Mouse (Mus musculus) monocyte, adult 2 months (primary cell): ENCODE data around the gene Cdr2.
A peak's percentile ranks its signal among the peaks of the same experiment; 100 is the strongest.
"Not testable (repeated sequence)": the region's sequence is repeated elsewhere in the genome, so short reads cannot be mapped to it uniquely, and the experiment has no call there.

Experiments
- DNase-seq, 2 experiments: peaks; one replicate each; pipeline ENCODE4 v3.0.0; 2022; ENCODE audit warnings: low spot score in 2 of 2, low read depth in 1 of 2

Cdr2 gene

DNA sequence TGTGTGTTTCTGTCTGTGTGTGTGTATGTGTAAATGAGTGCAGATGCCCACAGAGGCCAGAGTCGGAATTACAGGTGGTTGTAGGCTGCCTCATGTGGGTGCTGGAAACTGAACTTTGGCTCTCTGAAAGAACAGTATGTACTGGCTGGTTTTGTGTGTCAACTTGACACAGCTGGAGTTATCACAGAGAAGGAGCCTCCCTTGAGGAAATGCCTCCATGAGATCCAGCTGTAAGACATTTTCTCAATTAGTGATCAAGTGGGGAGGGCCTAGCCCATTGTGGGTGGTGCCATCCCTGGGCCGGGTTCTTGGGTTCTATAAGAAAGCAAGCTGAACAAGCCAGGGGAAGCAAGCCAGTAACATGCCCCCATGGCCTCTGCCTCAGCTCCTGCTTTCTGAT is 9.6 kb downstream of the Cdr2 start:
- not testable (repeated sequence) for DNase-seq

DNA sequence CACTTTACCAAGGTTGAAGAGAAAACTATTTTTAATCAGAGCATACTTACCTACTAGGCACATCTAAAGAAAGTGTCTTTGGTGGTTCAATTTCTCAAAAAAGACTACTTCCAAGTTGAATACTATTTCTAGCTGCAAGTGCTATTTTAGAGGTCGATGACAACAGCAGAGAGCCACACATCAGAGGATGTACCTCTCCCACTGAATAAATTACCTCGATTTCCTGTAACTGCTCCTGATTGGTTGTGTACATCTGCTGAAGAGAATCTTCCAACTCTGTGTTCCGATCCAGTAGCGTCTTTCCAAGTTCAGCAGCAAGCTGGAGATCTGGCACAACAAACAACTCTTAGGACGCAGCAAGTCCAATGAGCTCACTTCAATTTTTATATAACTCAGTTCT is 12.0 kb downstream of the Cdr2 start:
- DNase-seq: no peak

DNA sequence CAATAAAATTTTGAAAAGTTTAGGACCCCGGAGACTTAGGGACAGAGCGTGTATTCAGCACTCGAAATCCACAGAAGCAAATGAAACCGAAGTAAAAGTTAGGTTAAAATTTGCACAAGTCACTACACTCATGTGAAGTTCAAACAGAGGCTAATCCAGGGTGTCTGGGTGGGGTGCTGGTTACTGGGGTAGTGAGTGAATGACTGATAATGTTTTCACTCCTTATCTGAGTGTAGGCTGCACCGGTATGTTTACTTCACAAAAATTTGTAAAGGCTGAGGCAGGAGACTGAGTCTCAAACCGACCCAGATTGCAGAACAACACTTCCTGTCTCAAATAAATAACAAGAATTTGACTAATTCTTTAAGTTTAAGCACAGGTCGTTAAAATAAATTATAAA is 12.9 kb downstream of the Cdr2 start:
- DNase-seq: no peak

DNA sequence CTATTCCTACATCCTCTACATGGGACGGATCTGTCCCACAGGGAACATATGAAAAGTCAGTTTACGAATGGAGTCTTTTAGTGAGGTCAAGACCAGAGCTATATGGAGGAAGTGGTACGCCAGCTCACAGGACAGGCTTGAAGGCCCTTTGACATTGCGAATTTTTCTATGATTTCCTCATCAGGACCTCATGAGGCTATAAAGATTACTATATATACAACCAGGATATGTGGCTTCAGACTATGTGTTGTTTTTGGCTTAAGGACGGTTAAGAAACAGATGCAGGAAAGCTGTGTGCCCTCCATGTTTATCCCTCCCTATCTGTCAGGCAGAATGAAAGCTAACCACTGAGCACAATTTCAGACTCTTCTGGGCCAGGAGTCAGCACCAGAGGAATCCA is 19.0 kb downstream of the Cdr2 start:
- no peak for DNase-seq

DNA sequence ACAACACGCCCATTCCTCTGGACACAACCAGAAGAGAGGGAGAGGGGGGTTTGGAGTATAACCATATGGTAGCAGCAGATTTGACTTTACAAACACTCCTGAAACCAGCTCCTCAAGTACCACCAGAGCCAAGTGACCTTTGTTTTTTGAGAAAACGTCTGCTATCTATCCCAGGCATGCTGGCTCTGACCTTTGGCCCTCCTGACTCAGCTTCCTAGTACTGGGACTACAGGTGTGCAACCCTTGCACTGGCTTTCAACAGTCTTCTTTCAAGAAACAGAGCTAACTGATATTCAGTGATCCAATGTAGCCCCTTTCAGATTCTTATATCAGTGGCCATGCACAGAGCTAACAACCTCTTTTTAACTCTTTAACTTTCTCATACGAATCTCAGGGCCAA is 20.2 kb downstream of the Cdr2 start:
- no peak for DNase-seq

DNA sequence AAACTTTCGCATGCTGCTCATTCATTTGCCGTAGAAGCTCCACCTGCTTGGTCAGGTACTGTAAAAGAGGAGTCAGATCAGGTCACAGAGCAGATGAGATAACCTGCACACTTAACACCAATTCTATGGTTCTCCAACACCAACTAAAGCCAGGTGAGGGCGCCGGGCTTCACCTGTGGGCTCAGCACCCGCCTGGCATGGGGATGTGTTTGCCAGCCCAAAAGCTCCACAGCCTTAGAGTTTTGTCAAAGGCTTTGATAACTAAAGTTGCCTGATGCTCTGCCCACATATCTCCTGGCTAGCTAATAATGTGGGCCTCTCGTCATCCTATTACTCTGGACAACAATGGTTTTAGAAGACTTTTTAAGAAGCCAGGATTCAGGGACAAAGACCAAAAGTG is 21.5 kb downstream of the Cdr2 start:
- DNase-seq: no peak

DNA sequence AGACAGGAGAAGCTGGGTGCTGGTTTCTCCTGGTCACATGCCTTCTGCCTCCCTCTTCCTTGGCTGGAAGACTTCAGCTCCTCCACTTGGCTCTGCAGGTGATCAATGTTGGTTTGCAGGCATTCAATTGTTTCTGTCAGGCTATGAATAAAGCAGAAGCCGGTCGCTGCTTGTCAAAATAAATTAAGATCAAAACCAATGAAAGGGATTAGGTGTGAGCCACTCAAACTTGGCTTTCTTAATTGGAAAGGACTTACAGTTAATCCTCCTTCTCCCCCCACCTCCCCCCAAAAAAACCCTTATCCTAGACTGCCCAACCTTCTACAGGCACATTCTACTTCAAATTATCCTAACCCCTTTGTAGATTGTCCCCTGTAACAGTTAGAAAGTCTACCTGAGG is 22.0 kb downstream of the Cdr2 start:
- no peak for DNase-seq

DNA sequence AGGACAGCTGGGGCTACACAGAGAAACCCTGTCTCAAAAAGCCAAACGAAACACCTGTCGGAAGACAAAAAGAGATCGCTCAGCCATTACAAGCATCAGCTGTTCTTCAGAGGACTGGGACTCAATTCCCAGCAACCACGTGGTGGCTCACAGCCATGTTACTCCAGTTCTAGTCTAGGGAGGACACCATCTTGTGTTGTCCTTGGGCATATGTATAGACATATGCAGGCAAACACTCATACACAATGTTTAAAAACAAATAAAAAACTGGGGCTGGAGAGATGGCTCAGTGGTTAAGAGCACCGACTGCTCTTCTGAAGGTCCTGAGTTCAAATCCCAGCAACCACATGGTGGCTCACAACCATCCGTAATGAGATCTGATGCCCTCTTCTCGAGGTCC is 28.5 kb downstream of the Cdr2 start:
- DNase-seq: not testable (repeated sequence)

DNA sequence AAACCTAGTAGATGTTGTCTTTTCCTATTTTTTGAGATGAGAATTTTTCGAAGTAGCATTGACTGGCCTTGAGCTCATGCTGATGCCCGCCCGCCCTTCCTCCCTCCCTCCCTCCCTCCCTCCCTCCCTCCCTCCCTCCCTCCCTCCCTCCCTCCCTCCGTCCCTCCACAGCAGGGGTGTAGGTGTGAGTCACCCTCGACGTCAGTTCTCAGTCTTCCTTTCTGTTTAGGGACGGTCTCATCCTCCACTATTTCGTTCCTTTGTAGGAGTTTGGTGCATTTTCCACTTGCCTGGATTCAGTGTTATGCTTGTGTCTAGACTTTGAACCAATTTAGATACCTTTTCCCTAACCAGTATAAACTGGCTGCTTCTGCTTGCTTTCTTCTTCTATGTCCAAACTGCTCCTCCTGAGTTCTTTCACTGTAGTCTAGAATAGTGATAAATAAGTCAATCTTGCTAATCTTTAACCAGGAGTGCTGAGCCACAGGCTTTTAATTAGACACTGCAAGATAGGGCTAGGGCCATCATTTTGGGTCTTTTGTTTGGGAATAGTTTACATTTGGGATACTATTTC is 38.1 kb downstream of the Cdr2 start:
- DNase-seq: no peak

DNA sequence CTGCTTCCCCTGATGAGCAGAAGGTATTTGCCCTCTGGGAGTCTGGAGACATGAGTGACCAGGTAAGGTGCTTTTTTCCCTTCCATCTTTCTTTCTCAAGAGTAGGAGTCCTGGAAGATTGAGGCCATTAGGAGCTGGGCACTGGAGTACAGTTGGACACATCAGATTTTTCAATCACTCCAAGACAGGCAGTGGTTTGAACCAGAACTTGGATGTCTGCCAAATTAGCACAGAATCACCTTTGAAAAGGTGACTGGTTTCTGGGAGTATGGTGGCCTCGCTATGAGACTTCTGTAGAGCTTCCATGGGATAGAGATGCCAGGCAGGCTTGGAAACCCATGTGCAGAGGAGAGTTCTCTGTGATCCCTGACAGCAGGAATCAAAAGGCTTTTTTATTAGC is 39.6 kb downstream of the Cdr2 start:
- DNase-seq: no peak

DNA sequence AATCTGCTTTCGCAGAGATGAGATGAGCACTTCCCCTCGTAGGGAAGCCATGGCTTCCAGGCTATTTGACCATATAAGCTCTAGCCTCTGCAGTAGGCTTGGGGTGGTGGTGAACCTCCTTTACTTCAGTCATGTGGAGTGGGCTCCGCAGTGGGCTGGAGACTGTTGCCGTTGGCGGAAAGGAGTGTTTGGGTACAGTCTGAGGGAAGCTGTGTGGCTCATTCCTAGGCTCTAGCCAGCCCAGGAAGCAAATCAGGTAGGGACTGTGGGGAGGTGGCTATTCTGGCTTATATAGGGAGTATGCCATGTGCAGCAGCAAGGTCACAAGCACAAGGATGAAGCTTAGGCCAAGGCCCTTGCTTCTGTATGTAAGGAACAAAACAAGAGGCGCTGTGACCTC is 40.9 kb downstream of the Cdr2 start:
- DNase-seq: no peak

DNA sequence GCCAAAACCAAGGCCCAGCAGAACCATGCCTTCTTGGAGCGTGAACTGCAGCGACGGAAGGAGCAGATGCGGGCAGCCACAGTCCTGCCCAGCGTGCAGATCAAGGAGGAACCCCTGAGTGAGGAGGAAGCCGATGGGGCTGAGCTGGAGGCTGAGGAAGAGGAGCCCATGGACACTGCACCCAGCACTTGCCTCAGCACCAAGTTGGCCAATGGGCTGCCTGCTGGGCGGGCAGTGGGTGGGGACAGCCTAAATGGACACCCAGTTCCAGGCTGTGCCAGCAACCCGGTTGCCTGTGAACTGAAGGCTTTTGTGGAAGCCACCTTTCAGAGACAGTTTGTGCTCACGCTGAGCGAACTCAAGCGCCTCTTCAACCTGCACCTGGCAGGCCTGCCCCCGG is 41.8 kb downstream of the Cdr2 start:
- DNase-seq: no peak

DNA sequence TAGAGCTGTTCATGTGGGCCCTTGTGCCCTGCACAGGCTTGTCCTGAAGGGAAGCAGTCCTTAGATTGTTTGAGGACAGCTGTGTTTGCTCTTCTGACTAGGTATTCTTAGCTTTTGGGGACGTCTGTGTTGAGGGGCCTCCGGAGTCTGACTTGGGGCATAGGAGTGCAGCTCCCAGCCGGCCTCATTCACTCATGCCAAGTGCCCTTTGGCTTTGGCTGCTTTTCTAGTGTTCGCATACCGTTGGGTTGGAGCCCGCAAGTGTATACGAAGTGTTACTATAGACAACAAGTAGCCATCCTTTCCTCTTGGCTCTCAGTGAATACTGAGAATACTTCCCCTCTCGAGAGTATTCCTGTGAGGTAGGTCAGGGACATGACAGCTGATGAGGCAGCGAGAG is 43.9 kb downstream of the Cdr2 start:
- no peak for DNase-seq

DNA sequence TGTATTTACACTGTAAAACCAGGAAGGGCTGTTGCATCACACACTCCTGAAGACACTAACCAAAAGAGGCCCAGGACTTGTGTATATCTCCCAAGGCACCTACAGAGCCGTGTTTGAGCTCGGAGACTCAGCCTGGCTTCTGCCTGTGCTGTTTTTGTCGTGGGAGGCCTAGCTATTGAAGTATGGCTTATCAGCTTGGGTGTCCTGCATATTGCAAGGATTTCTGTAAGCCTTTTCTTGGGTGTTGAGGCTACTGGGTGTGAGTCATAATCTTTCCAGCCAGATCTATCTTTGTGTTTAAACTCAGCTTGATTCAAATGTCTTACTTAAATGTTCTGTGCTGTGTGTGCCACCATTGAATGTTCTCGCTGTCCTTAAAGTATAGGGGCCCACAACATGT is 45.6 kb downstream of the Cdr2 start:
- no peak for DNase-seq

DNA sequence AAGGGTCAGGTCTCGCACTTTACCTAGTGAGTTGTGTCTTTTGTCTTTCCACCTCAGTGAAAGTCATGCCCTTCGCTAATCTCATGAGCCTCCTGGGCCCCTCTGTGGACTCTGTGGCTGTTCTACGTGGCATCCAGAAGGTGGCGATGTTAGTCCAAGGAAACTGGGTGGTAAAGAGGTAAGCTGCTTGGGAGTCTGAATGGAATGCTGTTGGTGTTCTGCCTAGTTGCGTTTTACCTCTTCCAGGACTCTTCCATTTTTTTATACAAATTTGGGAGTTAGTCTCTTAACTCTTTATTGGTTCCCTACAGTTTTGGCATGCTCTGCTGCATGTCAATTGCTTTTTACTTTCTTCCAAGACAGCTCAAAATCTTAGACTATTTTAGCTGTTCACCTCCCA is 47.4 kb downstream of the Cdr2 start:
- DNase-seq: peak in 1 of 2 experiments; percentile 4

DNA sequence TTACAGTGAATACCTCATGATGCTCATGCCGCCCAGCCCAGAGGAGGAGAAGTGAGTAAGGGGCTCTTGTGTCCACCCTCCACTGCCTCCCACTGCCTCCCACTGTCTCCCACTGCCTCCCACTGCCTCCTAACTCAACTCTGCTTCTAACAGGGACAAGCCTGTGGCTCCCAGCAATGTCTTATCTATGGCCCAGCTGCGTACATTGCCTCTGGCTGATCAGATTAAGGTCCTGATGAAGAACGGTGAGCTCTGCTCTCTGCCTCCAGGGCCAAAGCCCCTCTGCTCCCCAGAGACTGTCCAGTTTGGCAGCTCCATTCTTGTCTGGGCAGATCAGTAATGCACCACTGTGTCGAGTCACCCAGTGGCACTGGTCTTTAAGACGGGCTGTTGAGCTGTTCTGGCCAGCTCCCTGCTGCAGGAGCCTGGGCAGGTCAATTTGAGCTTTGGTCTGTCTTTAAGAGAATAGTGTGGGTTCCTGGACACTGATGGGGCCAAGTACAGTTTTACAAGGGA is 48.4 kb downstream of the Cdr2 start:
- DNase-seq: no peak

DNA sequence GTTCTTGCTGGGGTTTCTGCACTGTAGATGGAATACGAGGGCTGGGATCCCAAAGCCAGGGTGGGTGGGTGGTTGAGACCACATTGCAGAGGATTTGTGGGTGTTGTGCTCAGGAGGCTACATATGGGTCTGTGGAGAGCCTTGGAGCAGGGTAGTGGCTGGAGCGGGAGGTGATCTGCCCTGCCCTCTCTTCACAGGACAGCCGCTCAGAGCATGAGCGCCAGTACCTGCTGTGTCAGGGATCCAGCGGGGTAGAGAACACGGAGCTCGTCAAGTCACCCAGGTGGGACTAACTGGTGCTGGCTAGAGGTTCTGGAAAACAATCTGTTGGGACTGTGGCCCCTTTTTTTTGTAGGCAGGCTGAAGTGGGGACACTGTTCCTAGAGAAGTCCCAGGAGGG is 49.0 kb downstream of the Cdr2 start:
- DNase-seq: no peak

DNA sequence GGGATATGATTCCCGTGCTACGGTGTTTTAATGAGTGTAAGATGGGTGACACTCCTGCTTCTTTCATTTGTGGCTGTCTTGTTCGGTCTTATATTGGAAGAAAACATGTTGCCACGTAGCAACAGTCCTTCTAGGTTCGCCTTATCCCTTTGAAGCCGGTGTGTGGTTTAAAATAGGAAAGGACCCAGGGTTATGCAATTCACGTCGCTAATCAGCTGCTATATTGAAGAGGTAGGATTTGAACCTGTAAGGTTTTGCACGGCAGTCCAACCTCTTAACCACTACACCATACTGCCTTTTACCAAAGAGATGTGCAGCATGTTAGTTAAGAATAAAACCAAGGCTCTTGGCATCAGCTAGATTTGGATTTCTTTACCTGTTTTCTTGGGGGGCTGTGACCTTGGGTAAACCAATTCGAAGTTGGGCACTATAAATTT is 63.6 kb downstream of the Cdr2 start:
- DNase-seq: peak; percentile 42 to 58

DNA sequence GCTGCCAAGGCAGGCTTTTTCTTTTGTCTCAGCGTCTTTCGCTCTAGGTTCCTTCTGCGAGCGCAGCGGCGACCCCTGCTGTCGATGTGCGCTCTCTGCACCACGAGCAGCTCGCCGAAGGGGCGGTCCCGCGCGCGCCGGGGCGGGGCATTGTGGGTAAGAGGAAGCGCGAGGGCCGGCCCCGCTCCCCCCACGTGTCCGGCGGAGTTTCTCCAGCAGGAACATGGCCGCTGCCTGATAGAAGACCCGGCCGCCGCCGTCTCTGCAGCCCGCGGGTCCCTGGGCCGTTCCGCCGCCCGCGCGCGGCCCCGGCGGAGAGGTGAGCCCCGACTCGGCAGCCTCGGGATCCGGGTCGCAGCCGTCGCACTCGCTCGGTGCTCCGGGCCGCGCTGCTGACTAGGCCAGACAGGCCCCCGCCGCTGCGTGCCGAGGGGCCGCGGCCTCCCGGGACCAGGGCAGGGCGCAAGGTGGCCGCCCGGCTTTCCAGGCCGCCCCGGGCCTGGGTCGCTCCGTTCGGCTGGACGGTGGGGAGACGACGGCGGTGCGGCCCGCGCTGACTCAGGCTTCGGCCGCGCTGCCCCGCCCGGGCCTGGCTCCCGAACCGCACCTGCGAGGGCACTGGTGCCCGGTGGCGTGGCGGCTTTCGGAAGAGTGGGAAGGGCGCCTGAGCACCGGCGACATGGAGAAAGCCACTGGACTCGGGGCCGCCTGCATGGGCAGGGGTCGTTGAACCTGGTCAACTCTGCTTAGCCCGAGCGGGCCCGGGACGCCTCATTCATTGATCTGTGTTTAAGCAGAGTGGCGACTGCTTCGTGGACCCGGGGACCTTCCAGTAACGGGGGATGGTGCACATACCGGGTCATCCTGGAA is 64.3 kb downstream of the Cdr2 start, which contains the start of gene Polr3e:
Gene Polr3e (plus strand): TSS at position 153 of the 870 bp plus-strand sequence.
- DNase-seq: peak; percentile 99 to 100

DNA sequence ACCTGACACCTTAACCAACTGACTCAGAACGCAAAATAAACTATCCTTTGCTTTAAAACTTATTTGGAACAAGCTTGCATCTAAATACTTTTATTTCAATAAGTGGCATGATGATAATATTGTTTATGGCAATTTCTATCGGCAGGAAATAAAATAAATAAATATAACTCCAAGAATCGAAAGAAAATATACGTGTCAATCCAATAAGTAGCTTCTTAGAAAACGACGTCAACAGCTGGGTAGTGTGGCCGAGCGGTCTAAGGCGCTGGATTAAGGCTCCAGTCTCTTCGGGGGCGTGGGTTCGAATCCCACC is 64.9 kb downstream of the Cdr2 start:
- DNase-seq: no peak

DNA sequence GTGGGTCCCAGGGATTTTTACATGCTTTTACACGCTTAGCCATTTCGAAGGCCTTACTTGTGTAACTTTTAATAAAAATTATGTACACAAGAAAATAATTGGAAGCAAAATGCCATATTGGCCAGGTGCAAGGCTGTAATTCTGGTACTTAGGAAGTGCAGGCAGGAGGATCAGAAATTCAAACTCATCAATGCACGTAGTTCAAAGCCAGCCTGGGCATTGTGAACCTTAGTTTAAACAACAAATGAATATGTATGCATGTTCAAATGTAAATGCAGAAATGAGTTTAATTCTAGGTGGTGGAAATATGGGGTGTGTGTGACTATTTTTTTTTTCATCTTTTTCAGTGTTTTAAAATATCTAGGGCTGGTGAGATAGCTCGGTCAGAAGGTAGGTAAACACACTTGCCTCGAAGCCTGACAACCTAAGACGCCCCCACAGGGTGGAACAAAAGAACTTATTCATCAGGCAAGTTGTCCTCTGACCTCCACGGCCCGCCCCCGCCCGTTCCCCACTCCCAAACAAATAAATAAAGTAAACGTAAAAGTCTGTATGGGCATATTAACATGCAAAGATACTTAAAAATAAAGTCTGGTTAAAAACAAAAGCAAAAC is 65.7 kb downstream of the Cdr2 start:
- no peak for DNase-seq

DNA sequence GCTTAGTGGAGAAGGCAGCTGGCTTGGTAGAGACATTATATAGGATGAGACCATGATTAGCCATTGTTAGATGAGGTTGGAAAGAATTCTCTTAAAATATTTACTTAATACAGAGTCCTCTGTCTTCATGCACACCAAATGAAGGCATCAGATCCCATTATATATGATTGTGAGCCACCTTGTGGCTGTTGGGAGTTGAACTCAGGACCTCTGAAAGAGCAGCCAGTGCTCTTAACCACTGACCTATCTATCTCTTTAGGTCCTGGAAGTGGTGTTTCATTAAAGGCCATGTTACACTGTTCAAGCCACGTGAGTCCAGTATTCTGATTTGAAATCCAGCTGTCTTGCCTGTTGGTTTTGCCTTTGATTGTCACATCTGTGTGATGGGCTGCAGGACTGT is 68.8 kb downstream of the Cdr2 start:
- no peak for DNase-seq
